Mouse (Mus musculus) erythroblast, embryonic 14.5 days (primary cell): ENCODE measurements around the gene Maml1.

Experiments
- GATA1 ChIP-seq: IDR thresholded peaks from 2 replicates; pipeline ENCODE4 v1.6.1; 2012; ENCODE audit warnings: low read length, inconsistent platforms, mixed read lengths
- TAL1 ChIP-seq: IDR thresholded peaks from 3 replicates; pipeline ENCODE4 v1.6.1; 2012; ENCODE audit warnings: low read length, inconsistent platforms, mixed read lengths

- TF ChIP-seq GATA1 (no peak), TAL1 (no peak)
Observed at GRCm38 (mm10) chr11:50222559-50223276, 69.4 kb downstream of the Maml1 start.
